Mouse (Mus musculus) embryonic facial prominence, embryonic 12.5 days (tissue): ENCODE results near the gene Ptpra. TPM values are rescaled to one million over a fixed set of nuclear protein-coding genes. Genes with fewer than 3 reads are reported as not detected.

Source experiments
- ATAC-seq: fragments of 200-750 bp; cut with Nextera tagmentation; 2 replicates; pipeline ENCODE4 v1.8.0; 2017; ENCODE audit not compliant: insufficient number of reproducible peaks, insufficient read depth, low FRiP score, low TSS enrichment
- H3K27ac ChIP-seq: fragments of 300-500 bp; sonication (generic); 2 replicates; pipeline ENCODE4 v1.5.1; 2016; ENCODE audit warnings: mild to moderate bottlenecking
- H3K27me3 ChIP-seq: fragments of 300-500 bp; sonication (generic); 2 replicates; pipeline ENCODE4 v1.6.1; 2016; ENCODE audit warnings: mild to moderate bottlenecking, moderate library complexity
- H3K36me3 ChIP-seq: fragments of 300-500 bp; sonication (generic); 2 replicates; pipeline ENCODE4 v1.6.1; 2016; ENCODE audit warnings: mild to moderate bottlenecking
- H3K4me1 ChIP-seq: fragments of 300-500 bp; sonication (generic); 2 replicates; pipeline ENCODE4 v1.6.1; 2016
- H3K4me2 ChIP-seq: fragments of 300-500 bp; sonication (generic); replicated peaks from 2 replicates; pipeline ENCODE4 v1.6.1; 2016; ENCODE audit warnings: mild to moderate bottlenecking, moderate library complexity
- H3K4me3 ChIP-seq: fragments of 300-500 bp; sonication (generic); 2 replicates; pipeline ENCODE4 v1.5.1; 2016; ENCODE audit warnings: mild to moderate bottlenecking
- H3K9ac ChIP-seq: fragments of 300-500 bp; sonication (generic); 2 replicates; pipeline ENCODE4 v1.6.1; 2016; ENCODE audit warnings: mild to moderate bottlenecking, moderate library complexity
- H3K9me3 ChIP-seq: fragments of 300-500 bp; sonication (generic); 2 replicates; pipeline ENCODE4 v1.6.1; 2016; ENCODE audit warnings: mild to moderate bottlenecking, moderate library complexity
- WGBS: fragments of 180-500 bp; shearing (Covaris S2); methylation state at CpG from one replicate; pipeline ENCODE4 v1.1.7; 2016; 5-methylcytosine and 5-hydroxymethylcytosine counted together
- polyA plus RNA-seq: library from polyadenylated mRNA; unstranded; fragments of >200 nt; fragmentation: Nextera tagmentation; extraction: Ambion mirVana; gene quantifications from 2 replicates; pipeline ENCODE4 v1.2.1, GENCODE M21; 2016

Gene Ptpra
- polyA plus RNA-seq, 1 experiment from 2014 or later, result 131 TPM

- H3K4me2 ChIP-seq, result no peak overlapping the region
- ATAC-seq, result no peak
- WGBS, result 71% methylated on average over 4 of the region's 4 CpGs
- H3K36me3 ChIP-seq, result no peaks in the 10 kb centered on the region
- no peak overlapping the region for H3K9ac ChIP-seq
- no peaks in the 10 kb centered on the region for H3K27me3 ChIP-seq
- H3K9me3 ChIP-seq, result no peaks in the 10 kb centered on the region
- H3K4me3 ChIP-seq, result no peak overlapping the region
- no peaks in the 10 kb centered on the region for H3K4me1 ChIP-seq
- no peak overlapping the region for H3K27ac ChIP-seq
Measured at GRCm38 (mm10) chr2:130469366-130469765, 19.3 kb downstream of the Ptpra start.

GRCm38 (mm10) chr2:130469935-130470334, 19.9 kb downstream of the Ptpra start:
- no peaks in the 10 kb centered on the region for H3K27me3 ChIP-seq
- H3K9ac ChIP-seq, result no peak overlapping the region
- no peak overlapping the region for H3K4me2 ChIP-seq
- no peak for ATAC-seq
- H3K27ac ChIP-seq, result no peak overlapping the region
- H3K4me3 ChIP-seq, result no peak overlapping the region
- WGBS, result 87% methylated on average over 2 of the region's 2 CpGs
- H3K36me3 ChIP-seq, result no peaks in the 10 kb centered on the region
- no peaks in the 10 kb centered on the region for H3K9me3 ChIP-seq
- H3K4me1 ChIP-seq, result no peaks in the 10 kb centered on the region

GRCm38 (mm10) chr2:130472908-130473510, 22.9 kb downstream of the Ptpra start:
- no peak overlapping the region for H3K4me2 ChIP-seq
- no peak overlapping the region for H3K9ac ChIP-seq
- no peaks in the 10 kb centered on the region for H3K36me3 ChIP-seq
- H3K4me3 ChIP-seq, result no peak overlapping the region
- no peaks in the 10 kb centered on the region for H3K4me1 ChIP-seq
- no peak overlapping the region for H3K27ac ChIP-seq
- H3K9me3 ChIP-seq, result no peaks in the 10 kb centered on the region
- 80% methylated on average over 8 of the region's 8 CpGs for WGBS
- H3K27me3 ChIP-seq, result no peaks in the 10 kb centered on the region
- no peak for ATAC-seq

- H3K9ac ChIP-seq, result no peak overlapping the region
- no peak overlapping the region for H3K27ac ChIP-seq
- H3K27me3 ChIP-seq, result no peaks in the 10 kb centered on the region
- no peaks in the 10 kb centered on the region for H3K36me3 ChIP-seq
- no peaks in the 10 kb centered on the region for H3K9me3 ChIP-seq
- no peaks in the 10 kb centered on the region for H3K4me1 ChIP-seq
- H3K4me2 ChIP-seq, result no peak overlapping the region
- ATAC-seq, result no peak
- no peak overlapping the region for H3K4me3 ChIP-seq
- WGBS, result 93% methylated on average over 11 of the region's 11 CpGs
Measured at GRCm38 (mm10) chr2:130475764-130476163, 25.7 kb downstream of the Ptpra start.

GRCm38 (mm10) chr2:130476666-130477297, 26.7 kb downstream of the Ptpra start:
- no peaks in the 10 kb centered on the region for H3K27me3 ChIP-seq
- no peak for ATAC-seq
- H3K9ac ChIP-seq, result no peak overlapping the region
- no peaks in the 10 kb centered on the region for H3K36me3 ChIP-seq
- no peaks in the 10 kb centered on the region for H3K9me3 ChIP-seq
- no peak overlapping the region for H3K4me2 ChIP-seq
- H3K4me3 ChIP-seq, result no peak overlapping the region
- no peaks in the 10 kb centered on the region for H3K4me1 ChIP-seq
- WGBS, result 87% methylated on average over 6 of the region's 6 CpGs
- H3K27ac ChIP-seq, result no peak overlapping the region

GRCm38 (mm10) chr2:130482177-130482576, 32.1 kb downstream of the Ptpra start:
- Histone ChIP-seq H3K27me3 (no peaks in the 10 kb centered on the region), H3K4me1 (no peaks in the 10 kb centered on the region), H3K36me3 (no peaks in the 10 kb centered on the region), H3K4me3 (no peak overlapping the region), H3K9me3 (no peaks in the 10 kb centered on the region), H3K27ac (no peak overlapping the region), H3K9ac (no peak overlapping the region), H3K4me2 (no peak overlapping the region)
- WGBS, result 93% methylated on average over 4 of the region's 4 CpGs
- no peak for ATAC-seq

- Histone ChIP-seq H3K4me1 (no peaks in the 10 kb centered on the region), H3K9me3 (no peaks in the 10 kb centered on the region), H3K4me2 (no peak overlapping the region), H3K27ac (0 out of 2 replicates have a peak overlapping the region, but pooled peaks have one; percentile 41), H3K27me3 (no peaks in the 10 kb centered on the region), H3K4me3 (no peak overlapping the region), H3K36me3 (no peaks in the 10 kb centered on the region), H3K9ac (no peak overlapping the region)
- ATAC-seq, result no peak
- 87% methylated on average over 3 of the region's 3 CpGs for WGBS
Measured at GRCm38 (mm10) chr2:130482700-130483099, 32.6 kb downstream of the Ptpra start.

- Histone ChIP-seq H3K4me2 (no peak overlapping the region), H3K9me3 (no peaks in the 10 kb centered on the region), H3K4me1 (no peaks in the 10 kb centered on the region), H3K4me3 (no peak overlapping the region), H3K36me3 (no peaks in the 10 kb centered on the region), H3K27me3 (no peaks in the 10 kb centered on the region), H3K9ac (no peak overlapping the region), H3K27ac (no peak overlapping the region)
- no peak for ATAC-seq
- 86% methylated on average over 1 of the region's 1 CpGs for WGBS
Measured at GRCm38 (mm10) chr2:130484206-130484605, 34.1 kb downstream of the Ptpra start.

- no peaks in the 10 kb centered on the region for H3K36me3 ChIP-seq
- no peak for ATAC-seq
- H3K4me3 ChIP-seq, result no peak overlapping the region
- no peaks in the 10 kb centered on the region for H3K9me3 ChIP-seq
- no peak overlapping the region for H3K9ac ChIP-seq
- no peaks in the 10 kb centered on the region for H3K27me3 ChIP-seq
- H3K4me2 ChIP-seq, result no peak overlapping the region
- WGBS, result 83% methylated on average over 2 of the region's 2 CpGs
- no peak overlapping the region for H3K27ac ChIP-seq
- H3K4me1 ChIP-seq, result no peaks in the 10 kb centered on the region
Measured at GRCm38 (mm10) chr2:130488002-130488401, 37.9 kb downstream of the Ptpra start.

- no peak for ATAC-seq
- Histone ChIP-seq H3K27me3 (no peaks in the 10 kb centered on the region), H3K4me3 (no peak overlapping the region), H3K27ac (no peak overlapping the region), H3K9ac (no peak overlapping the region), H3K4me2 (no peak overlapping the region), H3K9me3 (no peaks in the 10 kb centered on the region), H3K36me3 (no peaks in the 10 kb centered on the region), H3K4me1 (no peaks in the 10 kb centered on the region)
- WGBS, result 88% methylated on average over 4 of the region's 4 CpGs
Measured at GRCm38 (mm10) chr2:130488600-130488999, 38.5 kb downstream of the Ptpra start.

GRCm38 (mm10) chr2:130491162-130491561, 41.1 kb downstream of the Ptpra start:
- 0 out of 2 replicates have a peak, but pooled peaks have one; percentile 35 for ATAC-seq
- no peak overlapping the region for H3K4me3 ChIP-seq
- 61% methylated on average over 4 of the region's 4 CpGs for WGBS
- peaks cover 3% of the 10 kb centered on the region; the same call in 1 of the 2 replicates for H3K4me1 ChIP-seq
- H3K27me3 ChIP-seq, result no peaks in the 10 kb centered on the region
- H3K27ac ChIP-seq, result peak overlapping the region; percentile 50; the same call in 1 of the 2 replicates
- H3K36me3 ChIP-seq, result no peaks in the 10 kb centered on the region
- no peaks in the 10 kb centered on the region for H3K9me3 ChIP-seq
- H3K4me2 ChIP-seq, result no peak overlapping the region
- H3K9ac ChIP-seq, result no peak overlapping the region

GRCm38 (mm10) chr2:130491587-130491986, 41.5 kb downstream of the Ptpra start:
- Histone ChIP-seq H3K36me3 (no peaks in the 10 kb centered on the region), H3K4me2 (no peak overlapping the region), H3K9me3 (no peaks in the 10 kb centered on the region), H3K27me3 (no peaks in the 10 kb centered on the region), H3K27ac (no peak overlapping the region), H3K9ac (no peak overlapping the region), H3K4me3 (no peak overlapping the region), H3K4me1 (peaks cover 3% of the 10 kb centered on the region; the same call in 1 of the 2 replicates)
- 25% methylated on average over 7 of the region's 7 CpGs for WGBS
- ATAC-seq, result no peak
